Mouse (Mus musculus): ENCODE measurements around the gene Rpl34. TPM values are rescaled to one million over a fixed set of nuclear protein-coding genes. Genes with fewer than 3 reads are reported as not detected.

The Rpl34 gene
- 2,153 and 2,445 TPM in 2 replicates for polyA plus RNA-seq (2012; rRNA removed)

- peak; percentile 86 for DNase-seq (ENCODE audit: low spot score)
Measured at GRCm38 (mm10) chr3:130730189-130730653, at the start of gene Rpl34. Rpl34 (minus strand) TSS chr3:130730398.

DNA sequence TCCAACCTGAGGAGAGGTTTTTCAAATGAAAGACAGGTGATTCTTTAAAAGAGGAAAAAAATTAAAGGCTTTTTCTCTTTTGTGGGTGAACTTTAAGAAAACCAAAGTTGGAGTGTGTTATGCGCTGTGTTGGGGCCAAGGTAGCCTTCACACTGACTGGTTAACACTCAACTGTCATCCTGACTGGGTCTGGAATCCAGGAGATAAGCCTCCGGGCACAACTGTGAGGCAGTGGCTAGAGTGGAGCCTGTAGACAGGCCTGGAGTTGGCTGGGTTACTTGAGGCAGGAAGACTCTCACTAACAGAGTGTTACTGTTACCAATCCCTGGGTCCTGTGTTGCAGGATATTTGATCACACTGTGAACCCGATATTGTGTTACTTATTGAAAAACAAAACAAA lies 38.0 kb upstream of the Rpl34 start:
- DNase-seq (ENCODE audit: low spot score): no peak

GRCm38 (mm10) chr3:130764091-130764490 lies 33.9 kb upstream of the Rpl34 start:
- no peak for DNase-seq (ENCODE audit: low spot score)

DNA sequence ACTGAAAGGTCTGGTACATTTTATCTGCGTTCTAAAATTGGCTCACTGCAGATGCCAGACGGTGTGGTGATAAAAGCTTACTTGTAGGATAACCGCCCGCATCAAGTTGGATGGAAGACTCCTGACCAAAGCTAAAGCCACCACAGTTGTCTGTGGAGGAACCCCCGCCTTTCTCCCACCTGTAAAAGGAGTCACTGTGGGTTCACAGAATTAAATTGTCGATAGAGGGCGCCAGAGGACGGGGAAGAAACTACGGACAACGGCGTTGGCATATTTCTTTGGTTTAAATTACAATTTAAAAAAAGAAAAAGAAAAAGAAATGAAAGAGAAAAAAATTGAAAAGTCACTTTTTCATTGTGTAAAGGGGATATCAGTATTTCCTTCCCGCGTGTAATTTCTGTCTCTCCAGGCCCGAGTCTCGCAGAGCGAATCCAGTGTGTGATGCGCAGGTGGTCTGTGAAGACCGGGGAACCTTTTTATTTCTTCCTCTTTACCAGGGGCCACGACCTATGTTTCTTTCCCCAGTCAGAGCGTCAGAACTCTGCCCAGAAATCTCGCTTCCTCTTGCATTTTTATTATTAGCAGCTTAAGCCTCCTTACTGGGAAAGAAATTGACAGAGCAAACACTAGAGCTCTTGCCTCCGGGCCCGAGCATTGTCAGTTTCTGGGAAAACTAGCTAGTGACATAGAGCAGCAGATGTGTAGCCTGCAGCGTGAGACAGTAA lies 30.7 kb upstream of the Rpl34 start:
- no peak for DNase-seq (ENCODE audit: low spot score)

GRCm38 (mm10) chr3:130758157-130758841 lies 28.1 kb upstream of the Rpl34 start:
- DNase-seq (ENCODE audit: low spot score): no peak

DNA sequence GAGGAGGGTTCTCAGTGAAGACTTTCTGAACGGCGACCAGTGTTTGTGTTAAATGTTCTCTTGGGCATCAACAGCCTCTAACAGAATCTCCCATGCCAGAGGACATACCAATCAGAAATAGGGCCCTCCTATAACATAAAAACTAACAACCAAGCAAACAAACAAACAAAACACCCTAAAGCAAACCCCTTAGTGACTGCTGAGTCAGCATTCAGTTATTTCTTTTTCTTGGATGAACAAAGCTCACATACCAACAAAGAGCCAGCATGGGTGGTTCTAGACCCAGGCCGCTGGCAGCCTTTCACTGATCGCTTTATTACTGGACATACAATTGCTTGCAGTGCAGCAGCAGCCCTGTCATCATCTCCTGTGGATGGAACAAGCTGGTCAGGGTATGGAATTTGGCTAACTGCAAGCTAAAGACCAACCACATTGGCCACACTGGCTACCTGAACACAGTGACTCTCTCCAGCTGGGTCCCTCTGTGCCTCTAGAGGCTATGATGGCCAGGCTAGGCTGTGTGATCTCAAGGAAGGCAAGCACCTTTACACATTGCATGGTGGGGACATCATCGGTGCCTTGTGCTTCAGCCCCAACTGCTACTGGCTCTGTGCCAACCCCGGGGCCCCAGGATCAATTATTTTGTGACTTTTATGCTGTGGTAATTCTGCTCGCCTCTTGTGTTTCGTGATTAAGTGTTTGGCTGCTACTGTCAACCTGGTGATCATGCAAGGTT lies 27.1 kb upstream of the Rpl34 start:
- no peak for DNase-seq (ENCODE audit: low spot score)

DNA sequence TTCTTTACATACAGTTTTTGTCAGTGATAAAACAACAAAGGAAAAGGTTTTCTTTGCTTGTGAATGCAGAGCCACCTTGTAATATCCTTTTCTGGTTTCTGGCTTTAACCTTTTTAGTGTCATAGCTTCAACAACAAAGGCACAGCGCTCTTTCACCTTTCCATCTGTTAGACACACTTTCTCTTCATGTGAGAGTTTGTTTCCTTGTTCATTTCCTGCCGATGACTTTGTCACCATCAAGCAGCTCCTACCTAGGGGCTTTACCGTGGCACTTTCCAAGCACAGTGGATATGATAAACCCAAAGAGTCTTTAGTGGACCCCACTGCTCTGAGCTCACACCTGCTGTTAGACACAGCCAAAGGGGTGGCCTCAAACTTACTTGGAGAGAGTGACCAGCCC lies 19.0 kb upstream of the Rpl34 start:
- no peak for DNase-seq (ENCODE audit: low spot score)

DNA sequence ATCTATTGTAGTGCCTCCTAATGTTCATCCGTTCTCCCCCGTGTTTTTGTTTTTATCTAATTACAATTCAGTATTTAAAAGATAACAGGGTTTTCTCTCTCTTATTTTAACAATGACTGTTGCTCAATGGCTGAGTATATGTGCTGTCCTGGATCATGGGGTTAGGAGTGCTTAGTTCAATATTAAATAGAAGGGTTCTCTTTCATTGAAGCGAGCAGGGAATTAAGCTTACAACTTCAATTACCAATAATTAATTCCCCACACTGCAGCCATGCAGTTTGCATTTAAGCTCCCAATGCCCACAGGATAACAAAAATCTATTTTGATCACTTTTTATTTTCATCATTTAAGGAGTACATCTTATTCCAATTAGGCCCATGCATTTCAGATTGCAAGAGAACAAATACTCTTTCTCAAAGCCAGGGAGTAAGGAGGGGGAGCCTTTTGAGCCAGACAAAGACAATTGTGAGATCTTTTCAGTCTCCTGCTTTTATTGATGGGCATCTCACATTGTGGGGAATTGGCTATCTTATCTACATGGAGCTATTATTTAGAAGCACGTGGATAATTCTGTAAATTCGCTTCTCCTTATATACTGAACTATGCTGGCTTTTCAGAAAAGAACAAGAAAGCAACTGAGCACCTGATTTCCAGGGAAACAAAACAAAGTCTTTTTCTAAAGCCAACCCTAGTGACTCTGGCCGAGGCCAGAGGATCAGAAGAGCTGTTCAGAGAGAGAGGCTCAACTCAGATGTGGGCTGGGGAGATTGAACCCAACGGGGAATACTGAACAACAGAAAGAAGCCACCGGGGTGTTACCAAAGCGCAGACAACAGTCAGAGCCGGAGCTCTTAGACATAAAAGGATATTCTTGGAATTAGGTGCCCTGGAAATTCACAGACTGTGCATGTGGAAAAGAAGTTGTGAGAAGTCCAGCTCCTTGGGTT lies 16.7 kb upstream of the Rpl34 start:
- DNase-seq (ENCODE audit: low spot score): no peak

DNA sequence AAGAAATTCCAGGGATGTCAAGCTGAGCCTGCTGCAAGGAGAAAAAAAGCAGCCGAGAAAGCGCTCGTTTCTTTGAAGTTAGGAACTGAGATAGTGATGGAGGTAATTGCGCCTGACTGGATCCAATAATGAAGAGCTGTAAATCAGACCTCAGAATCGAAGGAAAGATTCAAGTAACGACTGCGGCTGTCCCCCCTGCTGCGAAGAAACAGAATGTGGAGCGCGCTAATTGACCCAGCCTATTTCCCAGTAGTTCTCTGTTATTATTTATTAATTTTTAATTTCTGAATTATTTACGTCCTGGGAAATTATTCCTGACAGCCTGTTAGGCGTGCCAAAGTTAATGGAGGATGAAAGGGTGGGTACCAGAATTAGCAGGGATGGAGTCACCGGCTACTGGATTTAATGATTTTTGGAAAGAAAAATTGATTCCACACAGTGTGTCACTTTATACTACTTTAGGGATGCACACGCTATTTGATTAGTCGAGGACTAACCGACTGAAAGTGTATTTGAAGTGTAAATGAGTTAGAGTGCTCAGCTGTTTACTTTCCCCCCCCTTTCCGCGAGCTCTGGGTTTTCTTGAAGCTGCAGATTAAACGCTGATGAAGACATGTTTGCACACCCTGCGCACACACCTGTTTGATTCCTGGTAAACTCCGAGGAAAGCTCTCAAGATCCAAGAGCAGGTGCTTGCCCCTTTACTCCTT lies 7.6 kb upstream of the Rpl34 start:
- no peak for DNase-seq (ENCODE audit: low spot score)

GRCm38 (mm10) chr3:130736758-130737157 lies 6.6 kb upstream of the Rpl34 start:
- DNase-seq (ENCODE audit: low spot score): no peak

- DNase-seq (ENCODE audit: low spot score): peak; percentile 27
Measured at GRCm38 (mm10) chr3:130729472-130730188, 568 bp downstream of the Rpl34 start.

- no peak for DNase-seq (ENCODE audit: low spot score)
Measured at GRCm38 (mm10) chr3:130727676-130728075, 2.5 kb downstream of the Rpl34 start.

DNA sequence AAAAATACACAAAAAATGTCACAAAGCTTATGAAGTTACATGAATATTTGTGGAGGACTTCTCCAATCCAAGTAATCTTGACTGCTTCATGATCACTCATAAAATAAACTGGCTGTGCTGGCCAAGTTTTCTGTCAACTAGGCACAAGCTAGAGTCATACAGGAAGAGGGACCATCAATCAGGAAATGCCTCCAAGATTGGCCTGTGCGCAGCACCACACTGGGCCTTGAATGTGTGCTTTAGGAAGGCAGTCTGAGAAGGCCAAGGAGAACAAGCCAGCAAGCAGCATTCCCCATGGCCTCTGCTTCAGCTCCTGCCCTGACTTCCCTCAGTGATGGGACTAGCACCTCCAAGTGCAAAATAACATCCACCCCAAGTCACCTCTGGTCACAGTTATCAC lies 3.2 kb downstream of the Rpl34 start:
- DNase-seq (ENCODE audit: low spot score): no peak

DNA sequence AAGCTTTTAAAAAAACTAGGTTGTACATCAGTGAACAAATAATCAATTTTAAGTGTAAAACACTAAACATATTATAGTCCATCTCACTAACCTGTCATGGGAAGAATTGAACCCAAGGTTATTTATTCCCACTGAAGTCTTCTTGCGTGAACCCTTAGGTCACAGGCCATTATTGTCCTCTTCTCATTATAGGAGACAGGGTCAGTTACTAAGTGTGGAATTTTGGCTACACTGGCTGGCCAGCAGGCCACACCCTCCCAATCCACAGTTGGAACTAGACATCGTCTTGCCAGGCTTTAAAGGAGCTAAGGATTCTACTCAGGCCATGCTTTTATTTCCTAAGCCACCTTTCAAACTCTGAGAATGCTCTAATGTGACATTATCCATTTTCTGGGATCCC lies 4.5 kb downstream of the Rpl34 start:
- DNase-seq (ENCODE audit: low spot score): no peak

GRCm38 (mm10) chr3:130722733-130723478 lies 7.3 kb downstream of the Rpl34 start:
- no peak for DNase-seq (ENCODE audit: low spot score)

DNA sequence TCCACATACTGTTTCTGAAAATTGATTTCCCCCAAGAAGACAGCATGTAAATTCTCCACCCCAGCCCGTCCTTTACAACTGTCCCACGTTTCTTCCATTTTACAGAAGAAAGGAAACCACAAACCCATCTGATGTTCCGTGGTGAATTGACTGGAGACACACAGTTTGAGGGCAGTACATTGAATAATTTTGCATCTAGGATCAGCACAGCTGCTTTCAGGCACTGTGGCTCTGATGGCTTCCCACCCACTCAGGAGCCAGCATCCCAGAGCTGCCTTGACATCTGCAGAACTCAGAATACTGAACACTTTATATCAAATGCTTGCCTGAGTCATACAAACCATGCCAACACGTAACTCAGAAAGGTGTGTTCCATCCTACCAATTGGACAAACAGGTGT lies 10.0 kb downstream of the Rpl34 start:
- DNase-seq (ENCODE audit: low spot score): no peak

DNA sequence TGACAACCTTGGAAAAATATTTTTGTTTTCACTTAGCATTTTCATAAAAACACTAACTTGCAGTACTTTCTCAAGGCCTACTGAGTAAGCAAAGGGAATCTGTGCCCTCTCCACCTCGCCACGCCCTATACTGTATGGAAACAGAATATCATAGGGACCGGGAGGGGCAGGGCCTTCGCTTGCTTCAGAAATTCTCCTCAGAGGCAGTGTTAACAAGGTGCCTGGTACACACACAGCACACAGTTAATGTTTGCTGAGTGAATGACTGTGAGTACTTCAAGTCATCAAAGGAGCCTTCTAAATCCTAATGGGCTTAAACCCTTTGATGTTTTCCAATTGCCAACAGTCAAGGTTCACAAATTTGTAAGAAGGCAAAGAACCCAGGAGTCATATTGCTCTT lies 11.3 kb downstream of the Rpl34 start:
- DNase-seq (ENCODE audit: low spot score): no peak

DNA sequence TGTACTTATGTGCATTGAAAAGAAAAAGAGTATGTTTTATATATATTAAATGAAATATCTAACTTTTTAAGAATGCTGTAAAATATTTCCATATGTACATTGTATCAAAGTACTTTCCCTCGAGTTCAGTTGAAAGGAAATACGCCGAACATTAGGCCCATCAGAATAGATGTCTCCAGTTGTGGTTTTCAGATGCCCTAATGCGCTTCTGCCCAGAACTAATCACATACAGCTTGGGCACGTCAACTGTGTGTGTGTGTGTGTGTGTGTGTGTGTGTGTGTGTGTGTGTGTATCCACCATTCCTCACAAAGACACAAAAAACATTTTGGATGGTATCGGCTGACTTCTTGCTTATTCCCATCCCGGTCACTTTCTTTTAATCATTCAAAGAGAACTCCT lies 13.6 kb downstream of the Rpl34 start:
- DNase-seq (ENCODE audit: low spot score): no peak

DNA sequence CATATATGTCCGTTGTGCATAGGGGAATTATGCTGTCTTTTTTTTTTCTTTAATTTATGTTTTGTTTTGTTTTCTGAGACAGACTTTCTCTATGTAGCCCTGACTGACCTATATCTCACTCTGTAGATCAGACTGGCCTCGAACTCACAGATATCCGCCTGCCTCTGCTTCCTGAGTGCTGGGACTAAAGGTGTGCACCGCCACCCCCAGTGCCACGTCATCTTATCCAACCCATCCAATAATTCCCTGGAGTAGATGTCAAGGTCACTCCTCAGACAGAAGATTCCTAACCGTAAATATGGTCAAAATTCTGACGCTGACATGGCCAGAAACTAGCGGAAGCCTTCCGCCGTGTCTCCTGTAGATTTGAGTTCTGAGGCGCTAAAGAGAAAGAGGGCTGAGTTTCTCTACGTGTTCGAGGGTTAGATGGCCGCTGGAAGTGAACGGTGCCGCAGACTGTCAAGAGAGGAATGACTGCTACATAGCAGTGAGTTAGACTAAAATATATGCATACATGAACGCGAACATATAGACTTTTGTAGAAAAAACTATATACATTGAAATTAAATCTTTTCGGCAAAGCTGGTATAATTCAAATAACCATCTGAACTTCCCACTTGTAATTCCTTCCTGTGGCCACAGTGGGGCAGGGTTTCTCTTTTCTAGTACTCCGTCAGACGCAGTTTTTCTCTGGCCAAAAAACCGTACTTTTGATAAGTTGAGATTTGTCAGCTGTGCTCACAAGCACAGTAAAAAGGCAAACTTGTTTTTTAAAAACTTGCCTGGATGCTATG lies 15.2 kb downstream of the Rpl34 start:
- no peak for DNase-seq (ENCODE audit: low spot score)

Data from urinary bladder, adult 2 months (tissue).